Mouse (Mus musculus): ENCODE data around the gene Cnga3.

DNA sequence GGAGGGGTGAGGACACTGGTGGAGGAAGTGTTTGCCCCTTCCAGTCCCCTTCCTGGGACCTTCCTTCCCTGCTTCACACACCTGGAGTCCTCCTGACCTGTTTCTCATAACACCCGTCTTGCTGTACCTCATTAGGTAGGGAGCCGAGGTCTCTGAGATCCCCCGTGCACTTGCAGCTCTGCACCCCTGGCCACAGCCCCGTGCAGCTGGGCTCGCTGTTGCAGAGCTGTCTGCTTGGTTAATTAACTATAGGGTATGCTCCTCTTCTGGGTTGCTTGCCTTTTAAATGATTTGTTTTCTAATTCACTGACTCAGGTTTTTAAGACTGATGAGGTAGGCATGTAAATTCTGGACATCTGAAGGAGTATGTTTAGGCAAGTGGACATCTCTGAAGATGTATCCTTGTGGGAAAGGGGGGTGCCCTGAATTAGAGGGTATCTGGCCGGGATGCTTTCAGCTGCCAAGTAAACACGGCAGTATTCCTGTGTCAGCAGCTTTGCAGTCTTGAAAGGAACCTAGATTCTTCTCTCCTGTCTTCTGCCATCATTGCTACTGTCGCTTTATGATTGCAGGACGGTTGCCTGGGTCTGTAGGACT, 91.6 kb downstream of the Cnga3 start:
- TF ChIP-seq CTCF (IDR thresholded peaks at IDR 0.05; ENCODE audit: borderline replicate concordance, insufficient read depth, low read length): no peak
- no peak for TF ChIP-seq POLR2A (IDR thresholded peaks at IDR 0.05; ENCODE audit: low read depth, low read length)

Measured in embryonic fibroblast, embryonic 13.5 days (primary cell).